Mouse (Mus musculus) cerebellum, adult 9-11 months (tissue): ENCODE measurements at regions not wholly inside any gene's neighbourhood (a gene's known extent, or its start where the extent isn't known, plus 50 kb on each side); places are given as distances from the start of the nearest gene placed in this dataset.

Source experiments
- DNase-seq: peaks from one replicate; pipeline ENCODE4 v3.0.0; 2022

- DNase-seq = no peak
Observed at GRCm38 (mm10) chr2:178542032-178542431, 111.7 kb downstream of the Cdh26 start.

GRCm38 (mm10) chr2:178544411-178544810 lies 114.1 kb downstream of the Cdh26 start:
- no peak for DNase-seq

- DNase-seq = peak; percentile 45
Observed at GRCm38 (mm10) chr2:178545601-178546352, 115.4 kb downstream of the Cdh26 start.

- DNase-seq = no peak
Observed at GRCm38 (mm10) chr2:178546353-178546720, 116.0 kb downstream of the Cdh26 start.

- no peak for DNase-seq
Observed at GRCm38 (mm10) chr2:178546888-178547287, 116.6 kb downstream of the Cdh26 start.

GRCm38 (mm10) chr2:178548937-178549336 lies 118.6 kb downstream of the Cdh26 start:
- no peak for DNase-seq

- no peak for DNase-seq
Observed at GRCm38 (mm10) chr2:178553736-178554135, 123.4 kb downstream of the Cdh26 start.

GRCm38 (mm10) chr2:178555692-178556340 lies 125.5 kb downstream of the Cdh26 start:
- peak; percentile 74 for DNase-seq

- no peak for DNase-seq
Observed at GRCm38 (mm10) chr2:178557934-178558333, 127.6 kb downstream of the Cdh26 start.

- no peak for DNase-seq
Observed at GRCm38 (mm10) chr2:178563287-178563686, 133.0 kb downstream of the Cdh26 start.

GRCm38 (mm10) chr2:178565368-178565818 lies 135.1 kb downstream of the Cdh26 start:
- no peak for DNase-seq

- no peak for DNase-seq
Observed at GRCm38 (mm10) chr2:178567493-178567892, 137.2 kb downstream of the Cdh26 start.

GRCm38 (mm10) chr2:178572301-178572700 lies 142.0 kb downstream of the Cdh26 start:
- no peak for DNase-seq

GRCm38 (mm10) chr2:178574859-178575258 lies 144.5 kb downstream of the Cdh26 start:
- peak; percentile 45 for DNase-seq

GRCm38 (mm10) chr2:178575403-178575802 lies 145.1 kb downstream of the Cdh26 start:
- no peak for DNase-seq

- DNase-seq = no peak
Observed at GRCm38 (mm10) chr2:178576067-178576466, 145.7 kb downstream of the Cdh26 start.

- no peak for DNase-seq
Observed at GRCm38 (mm10) chr2:178579571-178579970, 149.2 kb downstream of the Cdh26 start.

GRCm38 (mm10) chr2:178581306-178581705 lies 151.0 kb downstream of the Cdh26 start:
- no peak for DNase-seq

GRCm38 (mm10) chr2:178584970-178585566 lies 154.7 kb downstream of the Cdh26 start:
- DNase-seq = no peak

- no peak for DNase-seq
Observed at GRCm38 (mm10) chr2:178587134-178587636, 156.9 kb downstream of the Cdh26 start.

GRCm38 (mm10) chr2:178593743-178594142 lies 163.4 kb downstream of the Cdh26 start:
- DNase-seq = no peak

GRCm38 (mm10) chr2:178594177-178594576 lies 163.8 kb downstream of the Cdh26 start:
- no peak for DNase-seq

- no peak for DNase-seq
Observed at GRCm38 (mm10) chr2:178596312-178597083, 166.2 kb downstream of the Cdh26 start.
